Mouse (Mus musculus) cerebellum, adult 2 months (tissue): ENCODE results near the gene Rnd1.

Experiments used
- CTCF ChIP-seq: fragments of 200-500 bp; IDR thresholded peaks from 2 replicates; pipeline ENCODE4 v1.5.1; 2011; ENCODE audit warnings: low read depth, mild to moderate bottlenecking, control low read depth, low read length, moderate library complexity, borderline replicate concordance; ENCODE audit not compliant: insufficient read depth
- POLR2A ChIP-seq: fragments of 200-500 bp; IDR thresholded peaks from 2 replicates; pipeline ENCODE4 v1.6.1; 2011; ENCODE audit warnings: low read length, control low read depth, borderline replicate concordance; ENCODE audit not compliant: insufficient read depth

DNA sequence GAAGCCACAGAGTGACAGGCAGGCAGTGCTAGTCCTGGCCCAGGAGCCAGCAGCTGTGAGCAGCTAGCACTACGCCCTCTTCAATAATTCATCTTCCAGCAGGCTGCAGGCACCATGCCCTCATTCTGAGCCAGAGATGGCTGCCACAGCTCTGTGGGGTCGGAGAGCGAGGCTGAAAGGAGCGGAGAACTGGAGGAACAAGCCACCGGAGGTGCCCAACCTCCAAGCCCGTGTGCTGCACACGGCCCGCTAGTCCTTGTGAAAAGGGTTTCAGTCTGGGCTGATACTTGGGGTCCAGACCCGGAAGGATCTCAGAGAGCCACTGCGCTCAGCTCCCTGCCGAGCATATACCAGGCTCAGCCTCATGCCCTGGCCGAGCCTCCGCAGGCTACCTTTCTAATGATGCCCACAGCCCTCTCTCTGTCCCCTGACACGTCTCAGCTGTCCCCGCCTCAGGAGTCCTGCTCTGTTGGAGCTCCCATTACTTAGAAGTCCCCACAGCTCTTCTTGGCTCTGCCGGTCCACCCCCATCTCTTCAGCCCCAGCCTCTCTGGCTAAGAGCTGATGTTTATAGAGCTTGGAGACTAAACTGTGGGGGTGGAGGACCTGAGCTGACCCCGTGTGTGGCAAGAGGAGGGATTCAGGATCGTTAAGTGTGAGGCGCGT is 48.5 kb downstream of the Rnd1 start:
- TF ChIP-seq CTCF, result no peak
- no peak for TF ChIP-seq POLR2A
